Mouse (Mus musculus) lung, adult 2 months (tissue): ENCODE measurements around the gene Cntnap5a.

ENCODE experiments used
- CTCF ChIP-seq: fragments of 200-500 bp; IDR thresholded peaks from 2 replicates; pipeline ENCODE4 v1.5.1; 2011; ENCODE audit warnings: mild to moderate bottlenecking, low read length, control low read depth; ENCODE audit not compliant: insufficient read depth
- POLR2A ChIP-seq: fragments of 200-500 bp; IDR thresholded peaks from 2 replicates; pipeline ENCODE4 v1.6.1; 2011; ENCODE audit warnings: low read depth, mild to moderate bottlenecking, control low read depth, low read length, borderline replicate concordance; ENCODE audit errors: extremely low read depth

DNA sequence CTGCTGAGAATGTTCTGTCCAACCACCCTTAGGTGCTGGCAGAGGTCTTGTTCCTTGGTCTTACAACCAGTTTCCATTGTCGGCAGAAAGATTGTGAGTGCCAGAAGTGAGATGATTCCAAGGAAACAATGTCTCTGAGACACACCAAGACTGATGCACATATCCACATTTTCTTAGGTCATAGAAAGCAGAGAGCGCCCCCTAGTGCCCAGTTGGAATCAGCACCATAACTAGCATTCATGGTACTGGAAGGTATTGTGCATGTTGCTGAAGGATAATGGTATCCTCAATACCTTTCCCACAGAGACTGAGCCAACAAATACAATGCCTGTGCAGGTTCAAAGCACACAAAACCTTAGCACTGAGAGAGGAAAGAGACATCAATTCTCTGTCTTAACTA, 793.1 kb downstream of the Cntnap5a start:
- TF ChIP-seq POLR2A (no peak), CTCF (no peak)
